Mouse (Mus musculus) limb, embryonic 12.5 days (tissue): ENCODE measurements around the gene Atl1. TPM values are rescaled to one million over a fixed set of nuclear protein-coding genes. Genes with fewer than 3 reads are reported as not detected.

ENCODE experiments used
- ATAC-seq: fragments of 200-750 bp; cut with Nextera tagmentation; 2 replicates; pipeline ENCODE4 v1.8.0; 2017; ENCODE audit warnings: low read depth, moderate TSS enrichment; ENCODE audit not compliant: insufficient number of reproducible peaks, insufficient read depth, low FRiP score, low TSS enrichment
- H3K27ac ChIP-seq: fragments of 300-500 bp; sonication (generic); 2 replicates; pipeline ENCODE4 v1.5.1; 2016; ENCODE audit warnings: mild to moderate bottlenecking, moderate library complexity
- H3K27me3 ChIP-seq: fragments of 300-500 bp; sonication (generic); 2 replicates; pipeline ENCODE4 v1.6.1; 2016; ENCODE audit warnings: mild to moderate bottlenecking, moderate library complexity
- H3K36me3 ChIP-seq: fragments of 300-500 bp; sonication (generic); 2 replicates; pipeline ENCODE4 v1.6.1; 2016; ENCODE audit warnings: mild to moderate bottlenecking, moderate library complexity
- H3K4me1 ChIP-seq: fragments of 300-500 bp; sonication (generic); replicated peaks from 2 replicates; pipeline ENCODE4 v1.6.1; 2016
- H3K4me2 ChIP-seq: fragments of 300-500 bp; sonication (generic); 2 replicates; pipeline ENCODE4 v1.6.1; 2016; ENCODE audit warnings: mild to moderate bottlenecking, moderate library complexity
- H3K4me3 ChIP-seq: fragments of 300-500 bp; sonication (generic); replicated peaks from 2 replicates; pipeline ENCODE4 v1.5.1; 2016; ENCODE audit warnings: mild to moderate bottlenecking
- H3K9ac ChIP-seq: fragments of 300-500 bp; sonication (generic); replicated peaks from 2 replicates; pipeline ENCODE4 v1.6.1; 2016; ENCODE audit warnings: mild to moderate bottlenecking, moderate library complexity
- H3K9me3 ChIP-seq: fragments of 300-500 bp; sonication (generic); 2 replicates; pipeline ENCODE4 v1.6.1; 2016; ENCODE audit warnings: mild to moderate bottlenecking, moderate library complexity
- WGBS: fragments of 180-500 bp; shearing (Covaris S2); methylation state at CpG from one replicate; pipeline ENCODE4 v1.1.7; 2016; 5-methylcytosine and 5-hydroxymethylcytosine counted together
- polyA plus RNA-seq: library from polyadenylated mRNA; unstranded; fragments of >200 nt; fragmentation: Nextera tagmentation; extraction: Ambion mirVana; gene quantifications from 2 replicates; pipeline ENCODE4 v1.2.1, GENCODE M21; 2016

The Atl1 gene
- 5.3 and 5.4 TPM in 2 replicates for polyA plus RNA-seq

GRCm38 (mm10) chr12:69892371-69893251, at the start of gene Atl1, which contains the start of gene Map4k5:
Gene Atl1 (plus strand): TSS chr12:69892614.
Gene Map4k5 (minus strand): TSS chr12:69893200.
- H3K36me3 ChIP-seq = peaks cover 5% of the 10 kb centered on the region; the same call in 1 of the 2 replicates
- H3K9me3 ChIP-seq = no peaks in the 10 kb centered on the region
- peak within 1 kb of the TSS; percentile 71 for H3K4me2 ChIP-seq
- H3K27me3 ChIP-seq = no peaks in the 10 kb centered on the region
- H3K9ac ChIP-seq = peak within 1 kb of the TSS; percentile 94
- peak; percentile 89 for ATAC-seq
- H3K27ac ChIP-seq = peak within 1 kb of the TSS; percentile 97
- under 1% methylated on average over 117 of the region's 118 CpGs for WGBS
- H3K4me1 ChIP-seq = peaks cover 31% of the 10 kb centered on the region
- H3K4me3 ChIP-seq = peak within 1 kb of the TSS; percentile 90

GRCm38 (mm10) chr12:69843531-69844445, 48.6 kb upstream of the Atl1 start:
- no peak overlapping the region for H3K4me3 ChIP-seq
- no peak overlapping the region for H3K4me2 ChIP-seq
- H3K27ac ChIP-seq = no peak overlapping the region
- H3K36me3 ChIP-seq = peaks cover 72% of the 10 kb centered on the region
- H3K9me3 ChIP-seq = no peaks in the 10 kb centered on the region
- H3K27me3 ChIP-seq = no peaks in the 10 kb centered on the region
- no peak overlapping the region for H3K9ac ChIP-seq
- 82% methylated on average over 19 of the region's 19 CpGs for WGBS
- ATAC-seq = no peak
- H3K4me1 ChIP-seq = no peaks in the 10 kb centered on the region

GRCm38 (mm10) chr12:69845722-69846121, 46.7 kb upstream of the Atl1 start:
- peaks cover 70% of the 10 kb centered on the region for H3K36me3 ChIP-seq
- H3K4me3 ChIP-seq = no peak overlapping the region
- no peak overlapping the region for H3K4me2 ChIP-seq
- no peaks in the 10 kb centered on the region for H3K9me3 ChIP-seq
- no peak for ATAC-seq
- H3K27ac ChIP-seq = no peak overlapping the region
- no peak overlapping the region for H3K9ac ChIP-seq
- no peaks in the 10 kb centered on the region for H3K4me1 ChIP-seq
- no peaks in the 10 kb centered on the region for H3K27me3 ChIP-seq
- 90% methylated on average over 9 of the region's 9 CpGs for WGBS

GRCm38 (mm10) chr12:69846499-69846898, 45.9 kb upstream of the Atl1 start:
- H3K4me1 ChIP-seq = no peaks in the 10 kb centered on the region
- 88% methylated on average over 9 of the region's 9 CpGs for WGBS
- H3K4me2 ChIP-seq = no peak overlapping the region
- ATAC-seq = no peak
- H3K36me3 ChIP-seq = peaks cover 69% of the 10 kb centered on the region
- no peak overlapping the region for H3K4me3 ChIP-seq
- H3K27me3 ChIP-seq = no peaks in the 10 kb centered on the region
- no peak overlapping the region for H3K9ac ChIP-seq
- no peaks in the 10 kb centered on the region for H3K9me3 ChIP-seq
- H3K27ac ChIP-seq = no peak overlapping the region

- WGBS = 91% methylated on average over 12 of the region's 12 CpGs
- H3K9me3 ChIP-seq = no peaks in the 10 kb centered on the region
- H3K9ac ChIP-seq = no peak overlapping the region
- peaks cover 13% of the 10 kb centered on the region for H3K4me1 ChIP-seq
- H3K4me2 ChIP-seq = no peak overlapping the region
- H3K27ac ChIP-seq = no peak overlapping the region
- ATAC-seq = no peak
- no peak overlapping the region for H3K4me3 ChIP-seq
- H3K36me3 ChIP-seq = peaks cover 75% of the 10 kb centered on the region
- no peaks in the 10 kb centered on the region for H3K27me3 ChIP-seq
Observed at GRCm38 (mm10) chr12:69848083-69848878, 44.1 kb upstream of the Atl1 start.

- ATAC-seq = no peak
- H3K9me3 ChIP-seq = no peaks in the 10 kb centered on the region
- peaks cover 15% of the 10 kb centered on the region for H3K4me1 ChIP-seq
- 76% methylated on average over 9 of the region's 9 CpGs for WGBS
- H3K36me3 ChIP-seq = peaks cover 64% of the 10 kb centered on the region
- H3K4me2 ChIP-seq = no peak overlapping the region
- no peak overlapping the region for H3K27ac ChIP-seq
- H3K4me3 ChIP-seq = no peak overlapping the region
- no peak overlapping the region for H3K9ac ChIP-seq
- H3K27me3 ChIP-seq = no peaks in the 10 kb centered on the region
Observed at GRCm38 (mm10) chr12:69852288-69852687, 40.1 kb upstream of the Atl1 start.

- H3K9me3 ChIP-seq = no peaks in the 10 kb centered on the region
- H3K36me3 ChIP-seq = peaks cover 53% of the 10 kb centered on the region
- WGBS = 91% methylated on average over 11 of the region's 11 CpGs
- no peak overlapping the region for H3K4me3 ChIP-seq
- no peaks in the 10 kb centered on the region for H3K27me3 ChIP-seq
- no peak overlapping the region for H3K27ac ChIP-seq
- H3K4me1 ChIP-seq = peaks cover 15% of the 10 kb centered on the region
- ATAC-seq = no peak
- no peak overlapping the region for H3K9ac ChIP-seq
- no peak overlapping the region for H3K4me2 ChIP-seq
Observed at GRCm38 (mm10) chr12:69853387-69853786, 39.0 kb upstream of the Atl1 start.

- WGBS = 78% methylated on average over 2 of the region's 2 CpGs
Observed at GRCm38 (mm10) chr12:69853942-69854341, 38.5 kb upstream of the Atl1 start.

GRCm38 (mm10) chr12:69855641-69856300, 36.6 kb upstream of the Atl1 start:
- H3K27ac ChIP-seq = no peak overlapping the region
- no peak overlapping the region for H3K4me3 ChIP-seq
- ATAC-seq = no peak
- H3K9ac ChIP-seq = no peak overlapping the region
- WGBS = 97% methylated on average over 12 of the region's 12 CpGs
- H3K9me3 ChIP-seq = no peaks in the 10 kb centered on the region
- no peak overlapping the region for H3K4me2 ChIP-seq
- H3K4me1 ChIP-seq = peaks cover 15% of the 10 kb centered on the region
- no peaks in the 10 kb centered on the region for H3K27me3 ChIP-seq
- peaks cover 38% of the 10 kb centered on the region for H3K36me3 ChIP-seq

More at GRCm38 (mm10) chr12:69853942-69854341, 38.5 kb upstream of the Atl1 start:
- Histone ChIP-seq H3K36me3 (peaks cover 48% of the 10 kb centered on the region), H3K9ac (no peak overlapping the region), H3K4me2 (no peak overlapping the region), H3K27me3 (no peaks in the 10 kb centered on the region), H3K4me1 (peaks cover 15% of the 10 kb centered on the region), H3K4me3 (no peak overlapping the region), H3K9me3 (no peaks in the 10 kb centered on the region), H3K27ac (no peak overlapping the region)
- ATAC-seq = no peak

GRCm38 (mm10) chr12:69856398-69856797, 36.0 kb upstream of the Atl1 start:
- Histone ChIP-seq H3K4me2 (no peak overlapping the region), H3K27me3 (no peaks in the 10 kb centered on the region), H3K4me3 (no peak overlapping the region), H3K36me3 (peaks cover 39% of the 10 kb centered on the region), H3K4me1 (peaks cover 15% of the 10 kb centered on the region), H3K9ac (no peak overlapping the region), H3K9me3 (no peaks in the 10 kb centered on the region), H3K27ac (no peak overlapping the region)
- ATAC-seq = no peak
- 97% methylated on average over 10 of the region's 10 CpGs for WGBS
